Mouse (Mus musculus) cortical plate, adult 2 months (tissue): ENCODE measurements around the gene Aqp5.

Source experiments
- CTCF ChIP-seq: fragments of 200-500 bp; IDR thresholded peaks from 2 replicates; pipeline ENCODE4 v1.5.1; 2011; ENCODE audit warnings: mild to moderate bottlenecking, control low read depth, low read length; ENCODE audit not compliant: insufficient read depth; ENCODE audit errors: extremely low read depth
- POLR2A ChIP-seq: fragments of 200-500 bp; IDR thresholded peaks from 2 replicates; pipeline ENCODE4 v1.6.1; 2011; ENCODE audit warnings: mild to moderate bottlenecking, low read length, control low read depth; ENCODE audit not compliant: insufficient read depth; ENCODE audit errors: extremely low read depth

DNA sequence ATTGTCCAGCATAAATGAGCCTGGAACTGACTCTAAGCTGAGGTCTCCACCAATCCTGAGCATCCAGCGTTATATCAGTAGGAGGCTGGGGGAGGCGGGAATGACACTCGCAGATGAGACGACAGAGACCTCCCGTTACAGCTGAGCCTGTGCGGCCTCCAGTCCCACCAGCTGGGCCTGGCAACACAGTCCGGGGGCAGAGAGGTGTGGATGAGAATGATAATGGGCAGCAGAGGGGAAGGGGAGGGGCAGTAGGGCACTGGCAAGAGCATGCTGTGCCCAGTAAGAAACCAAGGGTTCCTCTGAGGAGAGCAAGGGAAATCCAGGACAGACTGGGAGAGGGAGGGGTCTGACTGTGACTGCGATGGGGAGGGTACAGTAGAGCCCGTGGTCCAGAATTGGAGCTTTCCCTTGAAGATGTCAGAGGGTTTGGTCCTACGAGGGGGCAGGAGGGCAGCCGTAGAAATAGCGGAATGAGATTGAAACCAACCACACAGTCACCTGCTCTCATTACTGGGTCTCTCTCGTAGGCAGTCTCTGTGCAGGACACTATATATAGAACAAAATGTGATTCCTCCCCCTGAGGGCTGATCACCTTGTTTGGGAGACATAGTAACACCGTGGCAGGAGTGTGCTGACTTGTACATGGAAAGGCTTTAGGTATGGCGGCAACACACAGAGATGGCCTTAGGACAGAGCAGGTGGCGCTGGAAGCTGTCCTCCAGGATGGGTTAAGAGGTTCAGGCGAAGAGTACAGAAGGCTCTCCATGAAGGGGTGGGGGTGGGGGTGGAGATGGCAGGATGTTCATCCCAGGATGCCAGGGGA is 8.9 kb downstream of the Aqp5 start:
- TF ChIP-seq CTCF (no peak), POLR2A (no peak)
